Mouse (Mus musculus) MEL (cell line): ENCODE measurements around the gene Gm20388. TPM values are rescaled to one million over a fixed set of nuclear protein-coding genes. Genes with fewer than 3 reads are reported as not detected.

Experiments
- DNase-seq: peaks from one replicate; pipeline ENCODE4 v3.0.0; 2011; ENCODE audit warnings: low read depth, low spot score
- H3K27ac ChIP-seq: 2 replicates; pipeline ENCODE4 v1.5.1; 2012; ENCODE audit warnings: low read depth, mild to moderate bottlenecking, control low read depth, low read length, moderate library complexity; ENCODE audit not compliant: control insufficient read depth
- H3K27me3 ChIP-seq, 2 experiments: fragments of 150-350 bp in 1 of 2; sonication (generic) in 1 of 2; 2 replicates each; pipeline ENCODE4 v1.6.1; 2012; ENCODE audit warnings: low read length in 2 of 2, mild to moderate bottlenecking in 2 of 2, improper control_type of control experiment in 1 of 2, moderate library complexity in 1 of 2; ENCODE audit not compliant: insufficient read depth in 2 of 2, control insufficient read depth in 1 of 2
- H3K36me3 ChIP-seq, 2 experiments: 2 replicates each; pipeline ENCODE4 v1.6.1; 2012 to 2014; ENCODE audit warnings: low read length in 2 of 2, improper control_type of control experiment in 1 of 2, inconsistent platforms in 1 of 2, mild to moderate bottlenecking in 1 of 2; ENCODE audit not compliant: insufficient read depth in 2 of 2, control insufficient read depth in 1 of 2
- H3K4me1 ChIP-seq, 2 experiments: fragments of 150-350 bp in 1 of 2; sonication (generic) in 1 of 2; 2 replicates each; pipeline ENCODE4 v1.6.1; 2012; ENCODE audit warnings: low read length in 2 of 2, improper control_type of control experiment in 1 of 2, mild to moderate bottlenecking in 1 of 2; ENCODE audit not compliant: insufficient read depth in 2 of 2, control insufficient read depth in 1 of 2
- H3K4me3 ChIP-seq, 2 experiments: fragments of 150-350 bp in 1 of 2; sonication (generic) in 1 of 2; 2 replicates each; pipeline ENCODE4 v1.5.1; 2012; ENCODE audit warnings: low read depth in 2 of 2, low read length in 2 of 2, mild to moderate bottlenecking in 2 of 2, moderate library complexity in 2 of 2, control low read depth in 1 of 2, improper control_type of control experiment in 1 of 2; ENCODE audit not compliant: control insufficient read depth in 1 of 2, insufficient read depth in 1 of 2
- H3K79me2 ChIP-seq: 2 replicates; pipeline ENCODE4 v1.6.1; 2012; ENCODE audit warnings: mild to moderate bottlenecking, low read length, moderate library complexity; ENCODE audit not compliant: control insufficient read depth, poor library complexity, insufficient read depth
- H3K9ac ChIP-seq: 2 replicates; pipeline ENCODE4 v1.6.1; 2012; ENCODE audit warnings: low read depth, mild to moderate bottlenecking, control low read depth, low read length, moderate library complexity; ENCODE audit not compliant: control insufficient read depth, poor library complexity, severe bottlenecking
- H3K9me3 ChIP-seq: fragments of 150-350 bp; sonication (generic); replicated peaks from 2 replicates; pipeline ENCODE4 v1.6.1; 2012; ENCODE audit warnings: mild to moderate bottlenecking, low read length, improper control_type of control experiment, moderate library complexity; ENCODE audit not compliant: insufficient read depth
- E2F4 ChIP-seq: IDR thresholded peaks from 2 replicates; pipeline ENCODE4 v1.6.1; 2011; ENCODE audit warnings: low read depth, low read length, improper control_type of control experiment, borderline replicate concordance
- GATA1 ChIP-seq: IDR thresholded peaks from 2 replicates; pipeline ENCODE4 v1.6.1; 2011; ENCODE audit warnings: low read depth, low read length, improper control_type of control experiment
- HCFC1 ChIP-seq: IDR thresholded peaks from 2 replicates; pipeline ENCODE4 v1.6.1; 2012; ENCODE audit warnings: low read depth, mild to moderate bottlenecking, inconsistent platforms, low read length, improper control_type of control experiment, moderate library complexity
- MAZ ChIP-seq: IDR thresholded peaks from 2 replicates; pipeline ENCODE4 v1.6.1; 2012; ENCODE audit warnings: low read depth, mild to moderate bottlenecking, inconsistent platforms, low read length, improper control_type of control experiment
- MEF2A ChIP-seq: IDR thresholded peaks from 2 replicates; pipeline ENCODE4 v1.6.1; 2014; ENCODE audit warnings: low read depth, mild to moderate bottlenecking, inconsistent platforms, low read length, improper control_type of control experiment; ENCODE audit not compliant: poor library complexity, insufficient replicate concordance, severe bottlenecking; ENCODE audit errors: extremely low read depth
- MYB ChIP-seq: IDR thresholded peaks from 2 replicates; pipeline ENCODE4 v1.6.1; 2011; ENCODE audit warnings: mild to moderate bottlenecking, low read depth, low read length, improper control_type of control experiment
- SMC3 ChIP-seq: IDR thresholded peaks from 2 replicates; pipeline ENCODE4 v1.6.1; 2011; ENCODE audit warnings: low read depth, low read length, improper control_type of control experiment
- TCF12 ChIP-seq: IDR thresholded peaks from 2 replicates; pipeline ENCODE4 v1.6.1; 2014; ENCODE audit warnings: low read depth, mild to moderate bottlenecking, inconsistent platforms, low read length, improper control_type of control experiment, moderate library complexity
- polyA plus RNA-seq, 2 experiments: library from polyadenylated mRNA; stranded (reverse) in 1 of 2; unstranded in 1 of 2; fragments of >175 nt in 1 of 2; fragments of >200 nt in 1 of 2; gene quantifications; 2 replicates each; pipeline versions ENCODE4 v1.2.1 to v1.2.4; 2012; ENCODE audit warnings: low replicate concordance in 2 of 2, low read depth in 1 of 2; ENCODE audit not compliant: insufficient read length in 2 of 2, insufficient read depth in 1 of 2, missing spikeins in 1 of 2
- total RNA-seq: library from RNA; depleted of rRNA; stranded (reverse); fragments of 300-350 nt; gene quantifications from 2 replicates; pipeline ENCODE4 v1.2.3, GENCODE M21; 2012

Gm20388 gene
- total and polyA plus RNA-seq, 3 experiments, result 11.1 to 17.8 TPM; not detected in 1

DNA sequence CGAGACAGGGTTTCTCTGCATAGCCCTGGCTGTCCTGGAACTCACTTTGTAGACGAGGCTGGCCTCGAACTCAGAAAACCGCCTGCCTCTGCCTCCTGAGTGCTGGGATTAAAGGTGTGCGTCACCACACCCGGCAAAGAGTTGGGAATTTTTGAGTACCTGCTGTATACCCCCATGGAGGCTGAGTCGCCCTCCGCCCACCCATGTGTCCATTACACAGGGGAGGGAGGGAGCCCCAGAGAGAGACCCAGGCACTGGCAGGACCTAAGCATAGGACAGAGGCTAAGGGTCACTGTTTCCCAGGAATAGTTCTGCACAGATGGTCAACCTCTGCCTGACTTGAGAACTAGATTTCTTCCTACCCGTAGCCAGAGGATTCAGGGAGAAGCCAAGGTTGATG lies 596.6 kb downstream of the Gm20388 start:
- Histone ChIP-seq H3K9me3 (no peaks in the 10 kb centered on the region), H3K9ac (no peak overlapping the region), H3K79me2 (peaks cover 98% of the 10 kb centered on the region), H3K27me3 (no peaks in the 10 kb centered on the region), H3K36me3 (peaks cover 2 to 32% of the 10 kb centered on the region in 2 experiments; a peak in 3 of 4 replicates), H3K4me1 (peaks cover 7 to 21% of the 10 kb centered on the region in 2 experiments; a peak in 3 of 4 replicates), H3K27ac (no peak overlapping the region), H3K4me3 (no peak overlapping the region)
- TF ChIP-seq SMC3 (no peak), E2F4 (no peak)
- no peak for DNase-seq

DNA sequence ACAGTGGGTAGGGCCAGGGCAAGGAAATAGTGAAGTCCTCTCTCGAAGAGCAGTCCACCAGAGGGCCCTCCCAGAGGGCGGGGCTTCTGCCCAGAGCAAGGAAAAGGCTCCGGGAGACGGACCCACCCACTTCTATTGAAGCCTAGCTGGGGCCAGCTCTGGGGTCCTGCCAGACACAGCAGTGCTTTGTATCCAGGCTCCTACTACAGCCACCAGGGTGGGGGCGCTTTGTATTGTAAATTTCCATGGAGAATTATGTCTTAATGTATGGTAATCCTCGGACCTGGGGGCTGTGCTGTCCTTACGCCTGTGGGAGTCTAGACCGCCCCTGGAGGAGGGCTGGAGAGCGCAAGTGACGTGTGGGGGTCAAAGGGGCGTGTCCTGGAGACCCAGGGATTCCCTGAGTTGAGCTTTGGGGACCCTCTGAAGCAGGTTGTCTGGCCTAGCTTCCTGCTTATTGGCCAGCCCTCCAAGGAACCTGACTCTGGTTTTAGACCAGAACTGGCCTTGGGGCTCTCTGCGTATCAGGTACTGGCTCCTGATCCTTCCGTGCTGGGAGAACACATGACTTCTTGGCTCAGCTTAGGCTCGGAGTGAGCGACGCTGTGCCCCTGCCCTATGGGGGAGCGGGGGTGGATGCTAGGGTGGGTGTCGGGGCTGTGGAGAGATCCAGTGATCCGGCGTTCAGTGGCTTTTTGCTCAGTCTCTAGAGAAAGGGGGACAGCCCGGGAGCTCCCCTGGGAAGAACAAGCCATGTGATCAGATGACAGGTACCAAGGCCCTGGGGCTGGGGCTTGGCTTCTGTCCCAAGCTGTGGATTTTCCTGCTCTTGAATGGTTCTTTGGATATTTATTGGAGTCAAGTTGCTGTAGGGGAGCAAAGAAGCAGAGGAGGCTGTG lies 598.7 kb downstream of the Gm20388 start:
- Histone ChIP-seq H3K79me2 (peaks cover 98% of the 10 kb centered on the region), H3K4me3 (no peak overlapping the region), H3K27me3 (no peaks in the 10 kb centered on the region), H3K27ac (no peak overlapping the region), H3K9me3 (no peaks in the 10 kb centered on the region), H3K36me3 (peaks cover 4 to 25% of the 10 kb centered on the region in 2 experiments; a peak in 3 of 4 replicates), H3K9ac (no peak overlapping the region), H3K4me1 (peaks cover 7 to 17% of the 10 kb centered on the region in 2 experiments; a peak in 3 of 4 replicates)
- TF ChIP-seq MAZ, result no peak
- no peak for TF ChIP-seq HCFC1
- TF ChIP-seq MYB, result no peak
- TF ChIP-seq MEF2A, result no peak
- TF ChIP-seq TCF12, result no peak
- no peak for DNase-seq

DNA sequence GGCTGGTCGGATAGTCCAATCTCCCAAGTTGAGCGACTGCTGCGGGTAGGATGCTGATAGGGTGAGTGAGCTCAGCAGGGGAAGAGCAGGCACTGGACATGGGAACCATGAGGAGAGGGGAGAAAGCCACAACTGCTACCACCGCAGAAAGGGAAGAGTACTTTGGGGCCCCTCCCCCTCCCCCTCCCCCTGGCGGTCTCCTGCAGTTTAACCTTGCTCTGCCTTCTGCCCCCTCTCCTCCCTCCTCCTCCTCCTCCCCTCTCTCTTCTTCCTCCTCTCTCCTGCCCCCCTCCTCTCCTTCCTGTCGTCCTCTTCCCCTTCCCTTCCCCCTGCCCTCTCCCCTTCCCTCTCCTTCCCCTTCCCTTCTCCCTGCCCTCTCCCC lies 599.4 kb downstream of the Gm20388 start:
- Histone ChIP-seq H3K79me2 (peaks cover 98% of the 10 kb centered on the region), H3K27me3 (no peaks in the 10 kb centered on the region), H3K4me1 (peaks cover 7 to 17% of the 10 kb centered on the region in 2 experiments; a peak in 3 of 4 replicates), H3K9me3 (no peaks in the 10 kb centered on the region)
- no peak for DNase-seq
- TF ChIP-seq SMC3 (no peak), GATA1 (no peak)
- TF ChIP-seq, all 39 proteins: peak for 0
- Histone ChIP-seq H3K9ac (no peak overlapping the region), H3K4me3 (no peak overlapping the region), H3K36me3 (peaks cover 4 to 25% of the 10 kb centered on the region in 2 experiments; a peak in 3 of 4 replicates), H3K27ac (no peak overlapping the region)
